Mouse (Mus musculus): Measurements from ENCODE around the gene Tmem167.

- TF ChIP-seq CTCF (IDR thresholded peaks at IDR 0.05; ENCODE audit: borderline replicate concordance, insufficient read depth, low read depth, low read length) (no peak), POLR2A (IDR thresholded peaks at IDR 0.05; ENCODE audit: borderline replicate concordance, insufficient read depth, low read length) (no peak)
Observed at GRCm38 (mm10) chr13:90101514-90101913, 12.6 kb downstream of the Tmem167 start.

Measured in cerebellum, adult 2 months (tissue).